Mouse (Mus musculus) stomach, postnatal 0 days (tissue): ENCODE data around the gene Bysl.

ENCODE experiments used
- CTCF ChIP-seq: IDR thresholded peaks from 2 replicates; pipeline ENCODE4 v1.5.1; 2016; ENCODE audit warnings: antibody characterized with exemption, low read depth, mild to moderate bottlenecking, moderate library complexity
- EP300 ChIP-seq: optimal IDR thresholded peaks from 2 replicates; pipeline ENCODE3; 2016; ENCODE audit warnings: antibody characterized with exemption

- TF ChIP-seq CTCF (no peak), EP300 (no peak)
Observed at GRCm38 (mm10) chr17:47658741-47659243, 47.5 kb upstream of the Bysl start.
